Mouse (Mus musculus): ENCODE results near the gene Nprl3.

Nprl3 gene

GRCm38 (mm10) chr11:32195867-32196540 lies 71.5 kb downstream of the Nprl3 start:
- DNase-seq: no peak

- no peak for DNase-seq
Observed at GRCm38 (mm10) chr11:32194626-32195025, 72.9 kb downstream of the Nprl3 start.

GRCm38 (mm10) chr11:32194086-32194485 lies 73.4 kb downstream of the Nprl3 start:
- DNase-seq: no peak

- no peak for DNase-seq
Observed at GRCm38 (mm10) chr11:32193156-32193555, 74.4 kb downstream of the Nprl3 start.

DNA sequence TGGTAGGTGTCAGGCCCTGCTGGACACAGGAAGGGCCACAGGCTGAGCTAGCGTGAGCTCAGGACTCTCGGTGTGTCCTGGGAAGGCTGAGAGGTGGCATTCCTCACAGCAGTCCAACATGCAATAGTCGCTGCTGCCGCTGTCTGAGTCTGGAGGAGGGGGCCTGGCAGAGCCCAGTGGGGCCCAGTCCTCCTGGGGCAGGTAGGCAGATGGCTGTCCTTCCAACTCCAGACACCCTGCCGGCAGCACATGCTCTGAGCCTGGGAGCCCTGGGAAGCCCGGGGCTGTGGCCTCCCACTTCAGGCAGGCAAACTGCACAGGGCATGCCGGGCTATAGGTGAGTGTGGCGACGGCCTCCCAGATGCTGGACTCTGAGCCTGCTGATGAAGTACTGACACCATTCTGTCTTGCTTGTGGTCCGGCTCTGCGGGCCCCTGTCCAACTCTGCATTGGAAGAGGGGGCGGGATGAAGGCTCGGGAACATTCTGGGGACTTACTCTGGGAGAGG lies 76.8 kb downstream of the Nprl3 start:
- no peak for DNase-seq

- DNase-seq: no peak
Observed at GRCm38 (mm10) chr11:32190119-32190518, 77.4 kb downstream of the Nprl3 start.

- no peak for DNase-seq
Observed at GRCm38 (mm10) chr11:32189434-32189833, 78.1 kb downstream of the Nprl3 start.

GRCm38 (mm10) chr11:32188881-32189280 lies 78.6 kb downstream of the Nprl3 start:
- DNase-seq: no peak

- no peak for DNase-seq
Observed at GRCm38 (mm10) chr11:32187256-32187655, 80.3 kb downstream of the Nprl3 start.

- no peak for DNase-seq
Observed at GRCm38 (mm10) chr11:32186031-32186430, 81.5 kb downstream of the Nprl3 start.

GRCm38 (mm10) chr11:32184469-32184868 lies 83.0 kb downstream of the Nprl3 start:
- DNase-seq: no peak

- peak; percentile 65 to 67 for DNase-seq
Observed at GRCm38 (mm10) chr11:32181973-32182868, 85.3 kb downstream of the Nprl3 start.

- DNase-seq: no peak
Observed at GRCm38 (mm10) chr11:32181246-32181645, 86.3 kb downstream of the Nprl3 start.

DNA sequence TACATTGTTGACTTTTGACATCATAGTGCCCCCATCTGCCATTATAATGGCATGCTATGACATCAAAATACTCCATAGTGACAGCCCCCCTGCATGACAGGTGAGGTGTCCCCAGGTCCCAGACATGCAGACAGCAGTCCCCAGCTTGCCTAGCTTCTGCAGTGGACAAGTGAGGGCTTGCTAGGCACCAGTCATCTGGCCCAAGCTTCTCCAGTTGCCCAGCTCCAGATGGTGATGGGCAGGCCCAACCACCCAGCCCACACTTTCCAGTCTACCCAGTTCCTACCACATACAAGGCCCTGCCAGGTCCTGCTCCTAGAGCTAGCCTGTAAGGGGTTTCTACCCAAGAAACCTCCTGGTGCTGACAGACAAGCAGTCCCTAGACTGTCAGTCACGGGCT lies 89.0 kb downstream of the Nprl3 start:
- no peak for DNase-seq

All from lung, adult 18-20 months (tissue).